Mouse (Mus musculus): ENCODE measurements around the gene Galnt10. TPM values are rescaled to one million over a fixed set of nuclear protein-coding genes. Genes with fewer than 3 reads are reported as not detected.

Gene Galnt10
- polyA plus RNA-seq, 1 experiment from 2014 or later = 27.1 TPM

DNA sequence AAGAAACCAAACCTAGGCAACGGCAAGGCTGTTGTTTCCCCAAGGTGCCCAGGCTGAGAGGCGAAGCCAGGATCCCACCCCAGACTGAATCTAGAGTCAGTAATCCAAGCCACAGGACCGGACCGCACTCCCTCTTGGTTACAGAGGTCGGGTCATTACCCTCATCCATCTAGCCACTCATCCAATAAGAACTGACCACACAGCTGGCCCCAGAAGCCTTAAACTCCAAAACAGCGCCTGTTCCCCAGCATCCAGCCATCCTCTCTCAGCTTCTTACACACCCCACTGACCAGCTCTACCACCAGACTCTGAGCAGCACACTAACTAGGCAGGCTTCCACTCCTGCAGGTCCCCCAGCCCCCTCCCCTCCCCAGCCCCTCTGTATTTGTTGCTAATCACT is 149.8 kb downstream of the Galnt10 start:
- Histone ChIP-seq H3K4me1 (replicated peaks) (peaks cover 7% of the 10 kb centered on the region; the same call in 1 of the 2 replicates), H3K4me3 (replicated peaks) (no peak overlapping the region), H3K4me2 (no peak overlapping the region), H3K36me3 (replicated peaks) (no peaks in the 10 kb centered on the region), H3K9ac (no peak overlapping the region), H3K9me3 (replicated peaks) (no peaks in the 10 kb centered on the region), H3K27me3 (peaks cover 19% of the 10 kb centered on the region), H3K27ac (replicated peaks) (no peak overlapping the region)
- 52% methylated on average over 6 of the region's 6 CpGs for WGBS (ENCODE audit: insufficient replicate concordance)
- ATAC-seq (ENCODE audit: insufficient read depth) = no peak

DNA sequence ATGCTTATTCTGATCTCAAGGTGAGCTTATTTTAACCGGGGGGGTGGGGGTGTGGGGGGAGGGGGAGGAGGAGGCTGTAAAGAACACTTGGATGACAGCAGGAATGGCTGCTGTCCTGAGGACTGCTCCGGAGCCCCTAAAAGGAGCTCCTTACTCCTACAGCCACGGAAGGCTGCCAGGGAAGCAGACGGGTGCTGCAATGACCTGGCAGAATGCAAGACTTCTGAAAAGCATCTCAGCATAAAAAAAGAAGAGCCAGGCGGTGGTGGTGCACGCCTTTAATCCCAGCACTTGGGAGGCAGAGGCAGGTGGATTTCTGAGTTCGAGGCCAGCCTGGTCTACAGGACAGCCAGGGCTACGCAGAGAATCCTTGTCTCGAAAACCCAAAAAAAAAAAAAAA is 152.6 kb downstream of the Galnt10 start:
- Histone ChIP-seq H3K9ac (no peak overlapping the region), H3K36me3 (replicated peaks) (no peaks in the 10 kb centered on the region), H3K9me3 (replicated peaks) (no peaks in the 10 kb centered on the region), H3K4me3 (replicated peaks) (no peak overlapping the region), H3K4me2 (no peak overlapping the region), H3K4me1 (replicated peaks) (peaks cover 26% of the 10 kb centered on the region), H3K27me3 (peaks cover 42% of the 10 kb centered on the region), H3K27ac (replicated peaks) (no peak overlapping the region)
- ATAC-seq (ENCODE audit: insufficient read depth) = no peak
- 59% methylated on average over 9 of the region's 9 CpGs for WGBS (ENCODE audit: insufficient replicate concordance)

- peaks cover 33% of the 10 kb centered on the region for H3K4me1 ChIP-seq (replicated peaks)
- ATAC-seq (ENCODE audit: insufficient read depth) = no peak
- WGBS (ENCODE audit: insufficient replicate concordance) = 69% methylated on average over 10 of the region's 10 CpGs
- no peak overlapping the region for H3K4me3 ChIP-seq (replicated peaks)
- H3K4me2 ChIP-seq = no peak overlapping the region
- H3K9me3 ChIP-seq (replicated peaks) = no peaks in the 10 kb centered on the region
- no peak overlapping the region for H3K27ac ChIP-seq (replicated peaks)
- peaks cover 56% of the 10 kb centered on the region for H3K27me3 ChIP-seq
- no peak overlapping the region for H3K9ac ChIP-seq
- H3K36me3 ChIP-seq (replicated peaks) = no peaks in the 10 kb centered on the region
Measured at GRCm38 (mm10) chr11:57799456-57799855, 154.2 kb downstream of the Galnt10 start.

DNA sequence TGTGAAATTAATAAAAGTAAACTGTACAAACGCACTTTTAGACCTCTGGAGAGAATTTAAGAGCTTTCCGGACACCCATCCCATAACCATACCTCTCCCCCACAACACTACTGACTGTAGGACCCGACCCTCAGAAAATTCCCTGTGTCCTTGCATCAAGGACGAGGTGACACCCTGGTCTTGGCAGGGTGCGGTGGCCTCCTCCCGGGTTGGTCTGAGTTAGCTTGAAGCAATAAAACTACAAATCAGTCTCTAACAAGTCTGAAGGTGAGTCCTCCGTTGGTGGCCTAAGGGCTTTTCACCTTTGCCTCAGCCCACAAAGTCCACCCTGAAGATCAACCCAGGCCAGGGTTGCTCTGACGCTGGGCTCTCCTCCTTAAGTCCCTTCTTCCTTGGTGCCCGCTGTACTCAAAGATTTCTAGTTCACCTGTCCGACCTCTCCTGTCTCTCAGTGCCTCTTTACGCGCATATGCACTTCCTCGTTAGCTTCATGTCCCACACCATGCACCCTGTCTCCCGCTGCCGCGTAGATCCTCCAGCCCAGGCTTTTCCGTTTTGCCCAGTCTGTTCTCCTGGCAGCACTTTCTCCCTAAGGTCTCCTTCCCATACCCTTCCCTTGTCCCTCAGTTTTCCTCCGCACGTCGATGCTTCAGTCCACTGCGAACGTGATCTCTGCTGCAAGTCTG is 155.2 kb downstream of the Galnt10 start:
- 15% methylated on average over 22 of the region's 22 CpGs for WGBS (ENCODE audit: insufficient replicate concordance)
- H3K27ac ChIP-seq (replicated peaks) = no peak overlapping the region
- peak overlapping the region; percentile 85 for H3K4me3 ChIP-seq (replicated peaks)
- H3K9ac ChIP-seq = peak overlapping the region; percentile 73
- H3K27me3 ChIP-seq = peaks cover 59% of the 10 kb centered on the region
- H3K4me2 ChIP-seq = peak overlapping the region; percentile 99
- H3K4me1 ChIP-seq (replicated peaks) = peaks cover 33% of the 10 kb centered on the region
- H3K36me3 ChIP-seq (replicated peaks) = no peaks in the 10 kb centered on the region
- no peak for ATAC-seq (ENCODE audit: insufficient read depth)
- no peaks in the 10 kb centered on the region for H3K9me3 ChIP-seq (replicated peaks)

DNA sequence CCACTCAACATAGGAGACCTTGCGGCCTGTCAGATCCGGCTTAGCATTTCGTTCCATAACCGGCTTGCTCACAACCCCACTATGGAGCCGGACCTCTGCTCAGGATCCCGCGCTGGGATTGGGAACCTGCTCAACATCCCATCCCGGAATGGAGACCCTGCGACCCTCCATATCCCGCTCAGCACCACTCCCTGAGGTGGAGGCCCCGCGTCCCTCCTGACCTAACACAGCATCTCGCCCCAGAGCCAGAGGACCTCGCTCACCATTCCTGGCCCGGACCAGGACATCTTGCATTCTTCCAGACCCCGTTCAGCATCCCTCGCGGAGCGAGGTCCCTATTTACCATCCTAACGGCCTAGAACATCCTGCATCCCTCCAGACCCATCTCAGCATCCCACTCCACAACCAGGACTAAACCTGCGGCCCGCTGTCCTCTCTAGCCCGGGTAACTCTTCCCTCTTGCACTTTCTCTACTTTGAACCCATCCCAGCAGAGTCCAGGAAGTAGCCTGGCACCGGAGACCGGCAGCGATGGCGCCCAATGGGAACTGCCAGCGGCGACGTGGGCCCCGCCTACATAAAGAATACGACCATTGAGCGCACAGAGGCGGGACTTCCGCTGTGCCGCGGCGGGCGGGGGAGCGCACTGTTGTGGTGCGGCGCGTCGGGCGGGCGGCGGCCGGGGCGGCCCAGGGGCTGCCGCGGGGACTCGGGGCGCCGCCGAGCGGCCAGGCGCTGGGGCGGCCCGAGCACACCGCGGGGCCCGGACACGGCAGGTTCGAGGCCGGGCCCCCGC is 155.9 kb downstream of the Galnt10 start, which contains the start of gene Sap30l:
TSS of gene Sap30l (plus strand) at position 667 of the 795 bp plus-strand sequence.
- peak within 1 kb of the TSS; percentile 85 for H3K4me3 ChIP-seq (replicated peaks)
- WGBS (ENCODE audit: insufficient replicate concordance) = under 1% methylated on average over 66 of the region's 66 CpGs
- H3K9ac ChIP-seq = peak within 1 kb of the TSS; percentile 84
- no peaks in the 10 kb centered on the region for H3K9me3 ChIP-seq (replicated peaks)
- peak within 1 kb of the TSS; percentile 99 for H3K4me2 ChIP-seq
- H3K4me1 ChIP-seq (replicated peaks) = peaks cover 33% of the 10 kb centered on the region
- H3K27ac ChIP-seq (replicated peaks) = peak within 1 kb of the TSS; percentile 31; the same call in 1 of the 2 replicates
- H3K27me3 ChIP-seq = peaks cover 55% of the 10 kb centered on the region
- ATAC-seq (ENCODE audit: insufficient read depth) = peak; percentile 98
- no peaks in the 10 kb centered on the region for H3K36me3 ChIP-seq (replicated peaks)

- peak overlapping the region; percentile 85 for H3K4me3 ChIP-seq (replicated peaks)
- H3K4me2 ChIP-seq = peak overlapping the region; percentile 99
- H3K9ac ChIP-seq = peak overlapping the region; percentile 84
- ATAC-seq (ENCODE audit: insufficient read depth) = peak; percentile 40
- H3K9me3 ChIP-seq (replicated peaks) = no peaks in the 10 kb centered on the region
- H3K36me3 ChIP-seq (replicated peaks) = no peaks in the 10 kb centered on the region
- H3K27me3 ChIP-seq = peaks cover 52% of the 10 kb centered on the region
- 0 out of 2 replicates have a peak overlapping the region, but pooled peaks have one; percentile 16 for H3K27ac ChIP-seq (replicated peaks)
- under 1% methylated on average over 83 of the region's 85 CpGs for WGBS (ENCODE audit: insufficient replicate concordance)
- H3K4me1 ChIP-seq (replicated peaks) = peaks cover 33% of the 10 kb centered on the region
Measured at GRCm38 (mm10) chr11:57801766-57802510, 156.7 kb downstream of the Galnt10 start.

- H3K4me1 ChIP-seq (replicated peaks) = peaks cover 33% of the 10 kb centered on the region
- 2% methylated on average over 18 of the region's 18 CpGs for WGBS (ENCODE audit: insufficient replicate concordance)
- H3K9ac ChIP-seq = peak overlapping the region; percentile 84
- H3K27me3 ChIP-seq = peaks cover 51% of the 10 kb centered on the region
- H3K9me3 ChIP-seq (replicated peaks) = no peaks in the 10 kb centered on the region
- peak overlapping the region; percentile 99 for H3K4me2 ChIP-seq
- H3K36me3 ChIP-seq (replicated peaks) = no peaks in the 10 kb centered on the region
- H3K4me3 ChIP-seq (replicated peaks) = peak overlapping the region; percentile 85
- ATAC-seq (ENCODE audit: insufficient read depth) = no peak
- no peak overlapping the region for H3K27ac ChIP-seq (replicated peaks)
Measured at GRCm38 (mm10) chr11:57802511-57802870, 157.2 kb downstream of the Galnt10 start.

GRCm38 (mm10) chr11:57805047-57805446 is 159.8 kb downstream of the Galnt10 start:
- no peaks in the 10 kb centered on the region for H3K9me3 ChIP-seq (replicated peaks)
- ATAC-seq (ENCODE audit: insufficient read depth) = no peak
- H3K4me2 ChIP-seq = no peak overlapping the region
- H3K4me1 ChIP-seq (replicated peaks) = peaks cover 31% of the 10 kb centered on the region
- no peak overlapping the region for H3K4me3 ChIP-seq (replicated peaks)
- no peak overlapping the region for H3K27ac ChIP-seq (replicated peaks)
- WGBS (ENCODE audit: insufficient replicate concordance) = 41% methylated on average over 3 of the region's 3 CpGs
- 0 out of 2 replicates have a peak, but pooled peaks cover 11% of the 10 kb centered on the region for H3K36me3 ChIP-seq (replicated peaks)
- no peak overlapping the region for H3K9ac ChIP-seq
- peaks cover 41% of the 10 kb centered on the region for H3K27me3 ChIP-seq

DNA sequence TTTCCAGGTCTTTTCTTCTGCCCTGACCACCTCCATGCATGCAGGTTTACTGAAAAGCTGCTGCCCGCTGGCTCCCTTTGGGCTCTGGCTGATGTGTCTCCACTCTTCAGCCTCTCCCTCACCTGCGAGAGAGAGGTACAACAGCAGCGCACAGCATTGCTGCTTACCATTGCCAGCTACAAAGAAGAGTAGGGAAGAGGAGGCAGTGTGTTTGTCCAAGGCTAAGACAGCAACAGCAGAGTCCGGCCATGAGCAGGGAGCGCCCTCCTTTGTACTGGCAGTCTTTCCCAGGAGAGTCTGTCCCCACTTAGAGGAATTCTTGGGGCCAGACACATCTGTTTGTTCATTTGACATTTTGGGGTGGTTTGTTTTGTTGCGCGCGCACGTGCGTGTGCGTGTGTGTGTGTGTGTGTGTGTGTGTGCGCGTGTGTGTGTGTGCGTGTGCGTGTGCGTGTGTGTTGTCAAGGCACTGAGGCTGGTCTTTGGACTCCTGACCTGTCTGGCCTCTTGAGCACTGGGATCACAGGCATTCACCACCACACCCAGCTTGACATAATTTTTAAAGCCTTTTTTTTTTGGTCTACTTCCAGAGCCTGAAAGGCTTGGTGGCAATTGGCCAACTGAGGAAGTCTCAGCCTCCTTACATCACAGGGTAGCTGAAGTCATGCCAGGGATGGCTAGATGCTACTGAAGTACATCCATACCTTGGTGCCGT is 163.9 kb downstream of the Galnt10 start:
- peaks cover 21% of the 10 kb centered on the region for H3K4me1 ChIP-seq (replicated peaks)
- ATAC-seq (ENCODE audit: insufficient read depth) = no peak
- H3K9me3 ChIP-seq (replicated peaks) = no peaks in the 10 kb centered on the region
- no peak overlapping the region for H3K4me2 ChIP-seq
- no peak overlapping the region for H3K9ac ChIP-seq
- WGBS (ENCODE audit: insufficient replicate concordance) = 87% methylated on average over 17 of the region's 17 CpGs
- peaks cover 14% of the 10 kb centered on the region; the same call in 1 of the 2 replicates for H3K36me3 ChIP-seq (replicated peaks)
- no peak overlapping the region for H3K27ac ChIP-seq (replicated peaks)
- H3K27me3 ChIP-seq = peaks cover 4% of the 10 kb centered on the region
- H3K4me3 ChIP-seq (replicated peaks) = no peak overlapping the region

GRCm38 (mm10) chr11:57809732-57810098 is 164.5 kb downstream of the Galnt10 start:
- H3K27me3 ChIP-seq = 0 out of 2 replicates have a peak, but pooled peaks cover 1% of the 10 kb centered on the region
- H3K4me3 ChIP-seq (replicated peaks) = no peak overlapping the region
- ATAC-seq (ENCODE audit: insufficient read depth) = no peak
- H3K27ac ChIP-seq (replicated peaks) = no peak overlapping the region
- H3K4me1 ChIP-seq (replicated peaks) = peaks cover 22% of the 10 kb centered on the region
- no peak overlapping the region for H3K4me2 ChIP-seq
- H3K9me3 ChIP-seq (replicated peaks) = no peaks in the 10 kb centered on the region
- H3K36me3 ChIP-seq (replicated peaks) = peaks cover 14% of the 10 kb centered on the region; the same call in 1 of the 2 replicates
- no peak overlapping the region for H3K9ac ChIP-seq
- 75% methylated on average over 8 of the region's 8 CpGs for WGBS (ENCODE audit: insufficient replicate concordance)

Measured in liver, embryonic 15.5 days (tissue).